Mouse (Mus musculus) small intestine, adult 2 months (tissue): ENCODE data around the gene Sept8.

ENCODE experiments used
- CTCF ChIP-seq: fragments of 200-500 bp; IDR thresholded peaks from 2 replicates; pipeline ENCODE4 v1.5.1; 2012; ENCODE audit warnings: low read depth, mild to moderate bottlenecking, control low read depth, inconsistent platforms, low read length, moderate library complexity, mixed read lengths; ENCODE audit not compliant: insufficient replicate concordance, insufficient read length; ENCODE audit errors: extremely low read depth
- POLR2A ChIP-seq: fragments of 200-500 bp; IDR thresholded peaks from 2 replicates; pipeline ENCODE4 v1.6.1; 2012; ENCODE audit warnings: low read depth, mild to moderate bottlenecking, control low read depth, inconsistent platforms, low read length, moderate library complexity

DNA sequence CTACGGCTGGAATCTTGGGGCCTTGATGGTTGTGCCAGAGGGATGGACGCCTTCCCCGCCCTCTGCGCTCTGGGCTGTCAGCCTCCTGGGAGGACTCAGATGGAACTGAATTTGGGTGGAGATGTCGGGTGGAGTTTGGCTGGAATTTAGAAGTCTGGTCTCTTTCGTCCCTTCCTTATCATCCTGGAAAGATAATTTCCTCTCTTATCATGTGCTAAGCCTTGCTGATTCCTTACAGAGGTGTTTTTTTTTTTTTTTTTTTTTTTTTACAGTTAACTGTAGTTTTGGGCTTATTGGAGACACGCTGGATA, 2.7 kb downstream of the Sept8 start:
- TF ChIP-seq CTCF (no peak), POLR2A (no peak)
